Mouse (Mus musculus) stomach, postnatal 0 days (tissue): ENCODE measurements at regions not wholly inside any gene's neighbourhood (a gene's known extent, or its start where the extent isn't known, plus 50 kb on each side); places are given as distances from the start of the nearest gene placed in this dataset.

Source experiments
- ATAC-seq: fragments of 200-750 bp; cut with Nextera tagmentation; 2 replicates; pipeline ENCODE4 v1.8.0; 2017; ENCODE audit not compliant: low FRiP score, low TSS enrichment
- DNase-seq: peaks from one replicate; pipeline ENCODE4 v3.0.0-alpha.2; 2016; ENCODE audit warnings: low spot score
- H3K27ac ChIP-seq: fragments of 300-500 bp; sonication (generic); replicated peaks from 2 replicates; pipeline ENCODE4 v1.5.1; 2014; ENCODE audit warnings: mild to moderate bottlenecking, control low read depth
- H3K27me3 ChIP-seq: fragments of 300-500 bp; sonication (generic); 2 replicates; pipeline ENCODE4 v1.6.1; 2014; ENCODE audit warnings: low read length; ENCODE audit not compliant: control insufficient read depth, insufficient read depth
- H3K36me3 ChIP-seq: fragments of 300-500 bp; sonication (generic); 2 replicates; pipeline ENCODE4 v1.6.1; 2014; ENCODE audit warnings: low read length, mixed read lengths; ENCODE audit not compliant: control insufficient read depth, insufficient read depth
- H3K4me1 ChIP-seq: fragments of 300-500 bp; sonication (generic); replicated peaks from 2 replicates; pipeline ENCODE4 v1.6.1; 2014; ENCODE audit warnings: antibody characterized with exemption; ENCODE audit not compliant: control insufficient read depth, insufficient read depth
- H3K4me2 ChIP-seq: fragments of 300-500 bp; sonication (generic); replicated peaks from 2 replicates; pipeline ENCODE4 v1.6.1; 2014; ENCODE audit warnings: low read depth, mild to moderate bottlenecking, control low read depth, moderate library complexity
- H3K4me3 ChIP-seq: fragments of 300-500 bp; sonication (generic); 2 replicates; pipeline ENCODE4 v1.5.1; 2014; ENCODE audit warnings: low read depth, low read length, control low read depth
- H3K9ac ChIP-seq: fragments of 300-500 bp; sonication (generic); 2 replicates; pipeline ENCODE4 v1.6.1; 2014; ENCODE audit warnings: mild to moderate bottlenecking, low read length, control low read depth, mixed read lengths
- H3K9me3 ChIP-seq: fragments of 300-500 bp; sonication (generic); 2 replicates; pipeline ENCODE4 v1.6.1; 2016; ENCODE audit warnings: low read length; ENCODE audit not compliant: control insufficient read depth
- CTCF ChIP-seq: IDR thresholded peaks from 2 replicates; pipeline ENCODE4 v1.5.1; 2016; ENCODE audit warnings: antibody characterized with exemption, low read depth, mild to moderate bottlenecking, moderate library complexity
- EP300 ChIP-seq: optimal IDR thresholded peaks from 2 replicates; pipeline ENCODE3; 2016; ENCODE audit warnings: antibody characterized with exemption
- WGBS: fragments of 180-500 bp; shearing (Covaris S2); extraction: QIAGEN DNeasy Blood & Tissue Kit; methylation state at CpG from one replicate; pipeline ENCODE4 v1.1.7; 2014; 5-methylcytosine and 5-hydroxymethylcytosine counted together

GRCm38 (mm10) chr1:146316172-146317158 is 178.1 kb upstream of the Brinp3 start:
- Histone ChIP-seq H3K9me3 (no peaks in the 10 kb centered on the region), H3K4me2 (no peak overlapping the region), H3K4me1 (no peaks in the 10 kb centered on the region), H3K36me3 (no peaks in the 10 kb centered on the region), H3K9ac (no peak overlapping the region), H3K27me3 (no peaks in the 10 kb centered on the region), H3K4me3 (no peak overlapping the region), H3K27ac (no peak overlapping the region)
- TF ChIP-seq EP300, result no peak
- no peak for TF ChIP-seq CTCF
- ATAC-seq (no peak), DNase-seq (no peak)
- 61% methylated on average over 4 of the region's 4 CpGs for WGBS

- no peaks in the 10 kb centered on the region for H3K36me3 ChIP-seq
- no peak overlapping the region for H3K9ac ChIP-seq
- no peaks in the 10 kb centered on the region for H3K27me3 ChIP-seq
- H3K27ac ChIP-seq, result no peak overlapping the region
- no peaks in the 10 kb centered on the region for H3K9me3 ChIP-seq
- no peak overlapping the region for H3K4me2 ChIP-seq
- no peaks in the 10 kb centered on the region for H3K4me1 ChIP-seq
- 67% methylated on average over 1 of the region's 1 CpGs for WGBS
- no peak for TF ChIP-seq CTCF
- no peak for TF ChIP-seq EP300
- ATAC-seq, result no peak
- no peak overlapping the region for H3K4me3 ChIP-seq
- no peak for DNase-seq
These were observed 172.5 kb upstream of the Brinp3 start for GRCm38 (mm10) chr1:146322026-146322425.

- no peak for TF ChIP-seq CTCF
- no peak for TF ChIP-seq EP300
- no peak overlapping the region for H3K4me2 ChIP-seq
- ATAC-seq, result no peak
- no peak overlapping the region for H3K27ac ChIP-seq
- no peaks in the 10 kb centered on the region for H3K9me3 ChIP-seq
- no peak overlapping the region for H3K9ac ChIP-seq
- DNase-seq, result no peak
- H3K4me1 ChIP-seq, result no peaks in the 10 kb centered on the region
- no peaks in the 10 kb centered on the region for H3K36me3 ChIP-seq
- no peaks in the 10 kb centered on the region for H3K27me3 ChIP-seq
- H3K4me3 ChIP-seq, result no peak overlapping the region
These were observed 171.7 kb upstream of the Brinp3 start for GRCm38 (mm10) chr1:146322862-146323261.

- Histone ChIP-seq H3K9ac (no peak overlapping the region), H3K4me2 (no peak overlapping the region), H3K36me3 (no peaks in the 10 kb centered on the region), H3K9me3 (no peaks in the 10 kb centered on the region), H3K4me3 (no peak overlapping the region), H3K27me3 (no peaks in the 10 kb centered on the region), H3K4me1 (no peaks in the 10 kb centered on the region), H3K27ac (no peak overlapping the region)
- TF ChIP-seq CTCF (no peak), EP300 (no peak)
- no peak for ATAC-seq
- 83% methylated on average over 2 of the region's 2 CpGs for WGBS
- no peak for DNase-seq
These were observed 157.5 kb upstream of the Brinp3 start for GRCm38 (mm10) chr1:146337049-146337448.

GRCm38 (mm10) chr1:146356964-146357363 is 137.6 kb upstream of the Brinp3 start:
- Histone ChIP-seq H3K27me3 (no peaks in the 10 kb centered on the region), H3K9me3 (no peaks in the 10 kb centered on the region), H3K4me3 (no peak overlapping the region), H3K4me1 (no peaks in the 10 kb centered on the region), H3K9ac (no peak overlapping the region), H3K4me2 (no peak overlapping the region), H3K36me3 (no peaks in the 10 kb centered on the region), H3K27ac (no peak overlapping the region)
- no peak for TF ChIP-seq EP300
- ATAC-seq (peak; percentile 70), DNase-seq (no peak)
- WGBS, result 59% methylated on average over 1 of the region's 1 CpGs

GRCm38 (mm10) chr1:146358301-146358700 is 136.3 kb upstream of the Brinp3 start:
- H3K9me3 ChIP-seq, result no peaks in the 10 kb centered on the region
- no peaks in the 10 kb centered on the region for H3K4me1 ChIP-seq
- no peak for DNase-seq
- H3K36me3 ChIP-seq, result no peaks in the 10 kb centered on the region
- no peaks in the 10 kb centered on the region for H3K27me3 ChIP-seq
- no peak for ATAC-seq
- TF ChIP-seq EP300 (no peak), CTCF (no peak)
- H3K4me3 ChIP-seq, result no peak overlapping the region
- no peak overlapping the region for H3K9ac ChIP-seq
- H3K27ac ChIP-seq, result no peak overlapping the region
- H3K4me2 ChIP-seq, result no peak overlapping the region
